Mouse (Mus musculus): Measurements from ENCODE around the gene Pak2. TPM values are rescaled to one million over a fixed set of nuclear protein-coding genes. Genes with fewer than 3 reads are reported as not detected.

Gene Pak2
- polyA plus RNA-seq (2014; fragmentation: Nextera tagmentation; extraction: Ambion mirVana): 33.9 and 37.5 TPM in 2 replicates

- 1% methylated on average over 23 of the region's 60 CpGs for whole genome bisulfite sequencing (ENCODE audit: insufficient replicate concordance)
- H3K4me2 ChIP-seq: peak within 1 kb of the TSS; percentile 57
- H3K4me1 ChIP-seq (ENCODE audit: control insufficient read depth, insufficient read depth, low read length): peaks cover 10% of the 10 kb centered on the region
- H3K27ac ChIP-seq (ENCODE audit: low read depth, low read length): peak within 1 kb of the TSS; percentile 98
- H3K9ac ChIP-seq (ENCODE audit: low read depth, low read length): peak within 1 kb of the TSS; percentile 99
- H3K27me3 ChIP-seq (ENCODE audit: control insufficient read depth, insufficient read depth, low read length): no peaks in the 10 kb centered on the region
- H3K36me3 ChIP-seq (ENCODE audit: control insufficient read depth, insufficient read depth, low read length): no peaks in the 10 kb centered on the region
- H3K4me3 ChIP-seq (ENCODE audit: low read depth, low read length): peak within 1 kb of the TSS; percentile 98
- ATAC-seq (replicated peaks; ENCODE audit: insufficient number of reproducible peaks, low FRiP score, low TSS enrichment): peak; percentile 95
- no peaks in the 10 kb centered on the region for H3K9me3 ChIP-seq (replicated peaks; ENCODE audit: control insufficient read depth, low read length)
Observed at GRCm38 (mm10) chr16:32078991-32079511, at the start of gene Pak2. TSS of gene Pak2 (minus strand) at chr16:32079342.

GRCm38 (mm10) chr16:32127046-32127445 is 47.9 kb upstream of the Pak2 start:
- H3K4me2 ChIP-seq: no peak overlapping the region
- H3K27me3 ChIP-seq (ENCODE audit: control insufficient read depth, insufficient read depth, low read length): no peaks in the 10 kb centered on the region
- no peaks in the 10 kb centered on the region for H3K9me3 ChIP-seq (replicated peaks; ENCODE audit: control insufficient read depth, low read length)
- no peaks in the 10 kb centered on the region for H3K36me3 ChIP-seq (ENCODE audit: control insufficient read depth, insufficient read depth, low read length)
- H3K4me1 ChIP-seq (ENCODE audit: control insufficient read depth, insufficient read depth, low read length): 0 out of 2 replicates have a peak, but pooled peaks cover 4% of the 10 kb centered on the region
- H3K27ac ChIP-seq (ENCODE audit: low read depth, low read length): no peak overlapping the region
- H3K4me3 ChIP-seq (ENCODE audit: low read depth, low read length): no peak overlapping the region
- no peak for ATAC-seq (replicated peaks; ENCODE audit: insufficient number of reproducible peaks, low FRiP score, low TSS enrichment)
- 76% methylated on average over 4 of the region's 4 CpGs for WGBS (ENCODE audit: insufficient replicate concordance)
- H3K9ac ChIP-seq (ENCODE audit: low read depth, low read length): no peak overlapping the region

GRCm38 (mm10) chr16:32125364-32125763 is 46.2 kb upstream of the Pak2 start:
- 0 out of 2 replicates have a peak, but pooled peaks cover 4% of the 10 kb centered on the region for H3K4me1 ChIP-seq (ENCODE audit: control insufficient read depth, insufficient read depth, low read length)
- H3K4me3 ChIP-seq (ENCODE audit: low read depth, low read length): no peak overlapping the region
- no peaks in the 10 kb centered on the region for H3K9me3 ChIP-seq (replicated peaks; ENCODE audit: control insufficient read depth, low read length)
- no peaks in the 10 kb centered on the region for H3K27me3 ChIP-seq (ENCODE audit: control insufficient read depth, insufficient read depth, low read length)
- no peak overlapping the region for H3K9ac ChIP-seq (ENCODE audit: low read depth, low read length)
- no peak overlapping the region for H3K4me2 ChIP-seq
- WGBS (ENCODE audit: insufficient replicate concordance): 85% methylated on average over 3 of the region's 3 CpGs
- H3K27ac ChIP-seq (ENCODE audit: low read depth, low read length): no peak overlapping the region
- no peaks in the 10 kb centered on the region for H3K36me3 ChIP-seq (ENCODE audit: control insufficient read depth, insufficient read depth, low read length)
- ATAC-seq (replicated peaks; ENCODE audit: insufficient number of reproducible peaks, low FRiP score, low TSS enrichment): no peak

- ATAC-seq (replicated peaks; ENCODE audit: insufficient number of reproducible peaks, low FRiP score, low TSS enrichment): no peak
- Histone ChIP-seq H3K9ac (ENCODE audit: low read depth, low read length) (no peak overlapping the region), H3K9me3 (replicated peaks; ENCODE audit: control insufficient read depth, low read length) (no peaks in the 10 kb centered on the region), H3K4me3 (ENCODE audit: low read depth, low read length) (no peak overlapping the region), H3K27ac (ENCODE audit: low read depth, low read length) (no peak overlapping the region), H3K4me2 (no peak overlapping the region), H3K36me3 (ENCODE audit: control insufficient read depth, insufficient read depth, low read length) (no peaks in the 10 kb centered on the region), H3K4me1 (ENCODE audit: control insufficient read depth, insufficient read depth, low read length) (no peaks in the 10 kb centered on the region), H3K27me3 (ENCODE audit: control insufficient read depth, insufficient read depth, low read length) (no peaks in the 10 kb centered on the region)
- WGBS (ENCODE audit: insufficient replicate concordance): 57% methylated on average over 17 of the region's 17 CpGs
Observed at GRCm38 (mm10) chr16:32124444-32125335, 45.5 kb upstream of the Pak2 start.

GRCm38 (mm10) chr16:32124020-32124419 is 44.9 kb upstream of the Pak2 start:
- Histone ChIP-seq H3K9me3 (replicated peaks; ENCODE audit: control insufficient read depth, low read length) (no peaks in the 10 kb centered on the region), H3K27me3 (ENCODE audit: control insufficient read depth, insufficient read depth, low read length) (no peaks in the 10 kb centered on the region), H3K27ac (ENCODE audit: low read depth, low read length) (no peak overlapping the region), H3K4me2 (no peak overlapping the region), H3K36me3 (ENCODE audit: control insufficient read depth, insufficient read depth, low read length) (no peaks in the 10 kb centered on the region), H3K4me1 (ENCODE audit: control insufficient read depth, insufficient read depth, low read length) (no peaks in the 10 kb centered on the region), H3K9ac (ENCODE audit: low read depth, low read length) (no peak overlapping the region), H3K4me3 (ENCODE audit: low read depth, low read length) (no peak overlapping the region)
- ATAC-seq (replicated peaks; ENCODE audit: insufficient number of reproducible peaks, low FRiP score, low TSS enrichment): no peak
- WGBS (ENCODE audit: insufficient replicate concordance): 87% methylated on average over 7 of the region's 7 CpGs

- H3K4me3 ChIP-seq (ENCODE audit: low read depth, low read length): no peak overlapping the region
- H3K4me2 ChIP-seq: no peak overlapping the region
- ATAC-seq (replicated peaks; ENCODE audit: insufficient number of reproducible peaks, low FRiP score, low TSS enrichment): no peak
- H3K9ac ChIP-seq (ENCODE audit: low read depth, low read length): no peak overlapping the region
- WGBS (ENCODE audit: insufficient replicate concordance): 78% methylated on average over 3 of the region's 3 CpGs
- no peaks in the 10 kb centered on the region for H3K27me3 ChIP-seq (ENCODE audit: control insufficient read depth, insufficient read depth, low read length)
- H3K27ac ChIP-seq (ENCODE audit: low read depth, low read length): no peak overlapping the region
- no peaks in the 10 kb centered on the region for H3K4me1 ChIP-seq (ENCODE audit: control insufficient read depth, insufficient read depth, low read length)
- H3K9me3 ChIP-seq (replicated peaks; ENCODE audit: control insufficient read depth, low read length): no peaks in the 10 kb centered on the region
- H3K36me3 ChIP-seq (ENCODE audit: control insufficient read depth, insufficient read depth, low read length): no peaks in the 10 kb centered on the region
Observed at GRCm38 (mm10) chr16:32120454-32120853, 41.3 kb upstream of the Pak2 start.

GRCm38 (mm10) chr16:32116186-32116585 is 37.0 kb upstream of the Pak2 start:
- 25% methylated on average over 5 of the region's 5 CpGs for WGBS (ENCODE audit: insufficient replicate concordance)
- ATAC-seq (replicated peaks; ENCODE audit: insufficient number of reproducible peaks, low FRiP score, low TSS enrichment): no peak
- no peak overlapping the region; the same call in 1 of the 2 replicates for H3K4me2 ChIP-seq
- H3K9me3 ChIP-seq (replicated peaks; ENCODE audit: control insufficient read depth, low read length): no peaks in the 10 kb centered on the region
- H3K4me3 ChIP-seq (ENCODE audit: low read depth, low read length): no peak overlapping the region
- H3K27me3 ChIP-seq (ENCODE audit: control insufficient read depth, insufficient read depth, low read length): no peaks in the 10 kb centered on the region
- no peaks in the 10 kb centered on the region for H3K36me3 ChIP-seq (ENCODE audit: control insufficient read depth, insufficient read depth, low read length)
- H3K27ac ChIP-seq (ENCODE audit: low read depth, low read length): no peak overlapping the region
- no peaks in the 10 kb centered on the region for H3K4me1 ChIP-seq (ENCODE audit: control insufficient read depth, insufficient read depth, low read length)
- H3K9ac ChIP-seq (ENCODE audit: low read depth, low read length): no peak overlapping the region

GRCm38 (mm10) chr16:32115781-32116180 is 36.6 kb upstream of the Pak2 start:
- Histone ChIP-seq H3K27ac (ENCODE audit: low read depth, low read length) (no peak overlapping the region), H3K9ac (ENCODE audit: low read depth, low read length) (no peak overlapping the region), H3K4me1 (ENCODE audit: control insufficient read depth, insufficient read depth, low read length) (no peaks in the 10 kb centered on the region), H3K36me3 (ENCODE audit: control insufficient read depth, insufficient read depth, low read length) (no peaks in the 10 kb centered on the region), H3K27me3 (ENCODE audit: control insufficient read depth, insufficient read depth, low read length) (no peaks in the 10 kb centered on the region), H3K4me3 (ENCODE audit: low read depth, low read length) (no peak overlapping the region), H3K4me2 (peak overlapping the region; percentile 17; the same call in 1 of the 2 replicates), H3K9me3 (replicated peaks; ENCODE audit: control insufficient read depth, low read length) (no peaks in the 10 kb centered on the region)
- WGBS (ENCODE audit: insufficient replicate concordance): 43% methylated on average over 6 of the region's 6 CpGs
- ATAC-seq (replicated peaks; ENCODE audit: insufficient number of reproducible peaks, low FRiP score, low TSS enrichment): no peak

All from heart, embryonic 11.5 days (tissue).